Mouse (Mus musculus) heart, adult 2 months (tissue): ENCODE results near the gene Adh7. TPM values are rescaled to one million over a fixed set of nuclear protein-coding genes. Genes with fewer than 3 reads are reported as not detected.

ENCODE experiments used
- DNase-seq, 2 experiments: peaks; one replicate each; pipeline ENCODE4 v3.0.0; 2021
- H3K27ac ChIP-seq: fragments of 200-600 bp; 2 replicates; pipeline ENCODE4 v1.8.1; 2022
- H3K27me3 ChIP-seq: fragments of 200-500 bp; 2 replicates; pipeline ENCODE4 v1.6.1; 2012; ENCODE audit warnings: mild to moderate bottlenecking, low read length, inconsistent platforms, mixed read lengths; ENCODE audit not compliant: control insufficient read depth, insufficient read depth
- H3K36me3 ChIP-seq: fragments of 200-500 bp; 2 replicates; pipeline ENCODE4 v1.6.1; 2012; ENCODE audit warnings: low read length, inconsistent platforms; ENCODE audit not compliant: control insufficient read depth, insufficient read depth
- H3K4me1 ChIP-seq: fragments of 200-500 bp; 2 replicates; pipeline ENCODE4 v1.6.1; 2011; ENCODE audit warnings: low read length; ENCODE audit not compliant: control insufficient read depth, insufficient read depth
- H3K4me3 ChIP-seq: fragments of 200-600 bp; 2 replicates; pipeline ENCODE4 v1.8.1; 2022
- H3K79me2 ChIP-seq: fragments of 200-500 bp; replicated peaks from 2 replicates; pipeline ENCODE4 v1.6.1; 2012; ENCODE audit warnings: mild to moderate bottlenecking, inconsistent platforms, low read length, moderate library complexity, mixed read lengths; ENCODE audit not compliant: control insufficient read depth, insufficient read depth
- H3K9ac ChIP-seq: fragments of 200-500 bp; 2 replicates; pipeline ENCODE4 v1.6.1; 2012; ENCODE audit warnings: low read depth, mild to moderate bottlenecking, control low read depth, inconsistent platforms, low read length, mixed read lengths
- CTCF ChIP-seq: fragments of 200-600 bp; IDR thresholded peaks from 2 replicates; pipeline ENCODE4 v1.8.1; 2022; ENCODE audit warnings: antibody characterized with exemption, mild to moderate bottlenecking, moderate library complexity
- EP300 ChIP-seq: fragments of 200-500 bp; IDR thresholded peaks from 2 replicates; pipeline ENCODE4 v1.6.1; 2011; ENCODE audit warnings: low read depth, low read length, control low read depth; ENCODE audit not compliant: insufficient read depth
- POLR2A ChIP-seq: fragments of 200-500 bp; IDR thresholded peaks from 2 replicates; pipeline ENCODE4 v1.6.1; 2011; ENCODE audit warnings: mild to moderate bottlenecking, low read depth, low read length, control low read depth; ENCODE audit not compliant: insufficient read depth
- WGBS: fragments of 180-500 bp; shearing (Covaris S2); methylation state at CpG from one replicate; pipeline ENCODE4 v1.1.7; 2018; 5-methylcytosine and 5-hydroxymethylcytosine counted together
- intact Hi-C: fragments of 180-260 bp; cut with DNase I; formaldehyde crosslinking; loops from one replicate; pipeline ENCODE4 v1.15.1; 2025
- long read RNA-seq: library from polyadenylated mRNA; stranded (forward); transcript quantifications from one replicate; pipeline ENCODE4 v2.0.0, GENCODE M21; 2021
- polyA plus RNA-seq: library from polyadenylated mRNA; depleted of rRNA; stranded (reverse); fragments of >200 nt; gene quantifications from 2 replicates; pipeline ENCODE4 v1.2.3, GENCODE M21; 2012; rRNA removed
- total RNA-seq, 2 experiments: library from RNA; stranded (reverse); gene quantifications; 2 replicates each; pipeline ENCODE4 v1.2.3; 2021

The Adh7 gene
- total RNA-seq (under 1 TPM in 1 of 2 experiments, not detected in 1; 0.73 TPM), polyA plus RNA-seq (0.15 and 1.4 TPM in 2 replicates)
- long read RNA-seq, partial matches to known transcripts = 0 of 1 reads
- long read RNA-seq, other reads (novel, unspliced or antisense) = 0 of 1 reads

DNA sequence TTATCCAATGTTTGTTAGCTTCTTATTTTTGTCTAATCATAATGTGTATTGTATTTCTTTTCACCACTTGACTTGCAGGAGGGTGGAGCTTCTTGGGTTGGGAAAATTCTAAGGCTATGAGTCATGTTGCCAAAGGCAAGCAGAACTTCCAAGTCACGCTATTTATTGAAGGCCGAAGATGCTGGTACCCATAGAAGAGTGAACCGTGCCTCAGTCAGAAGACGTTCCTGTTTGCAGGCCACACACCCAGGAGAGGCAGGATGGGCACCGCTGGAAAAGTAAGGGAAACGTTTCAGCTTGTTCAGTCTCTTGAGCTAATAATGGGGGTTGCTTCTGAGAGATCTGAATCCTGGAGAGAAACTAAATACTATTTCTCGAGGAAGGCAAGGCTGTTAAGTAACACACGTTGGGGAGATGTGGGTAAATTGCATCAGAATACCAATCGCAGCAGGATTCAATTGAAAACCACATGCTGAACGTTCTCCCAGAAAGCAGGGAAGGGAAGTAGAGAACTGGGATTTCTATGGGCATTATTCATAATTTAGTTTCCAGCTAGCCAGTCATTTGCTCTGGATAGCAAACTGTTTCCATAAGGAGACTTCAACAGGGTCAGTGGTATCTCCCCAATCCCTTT, at the start of gene Adh7:
Gene Adh7 (plus strand): TSS at position 130 of the 634 bp plus-strand sequence.
- no peak within 1 kb of the TSS for H3K27ac ChIP-seq
- 67% methylated on average over 10 of the region's 10 CpGs for WGBS
- no peaks in the 10 kb centered on the region for H3K79me2 ChIP-seq
- no peaks in the 10 kb centered on the region for H3K27me3 ChIP-seq
- H3K4me1 ChIP-seq = no peaks in the 10 kb centered on the region
- no peak within 1 kb of the TSS for H3K9ac ChIP-seq
- no peaks in the 10 kb centered on the region for H3K36me3 ChIP-seq
- intact Hi-C loops = no loop called here
- TF ChIP-seq EP300 = no peak
- TF ChIP-seq POLR2A = no peak
- no peak for TF ChIP-seq CTCF
- DNase-seq = no peak
- H3K4me3 ChIP-seq = no peak within 1 kb of the TSS

DNA sequence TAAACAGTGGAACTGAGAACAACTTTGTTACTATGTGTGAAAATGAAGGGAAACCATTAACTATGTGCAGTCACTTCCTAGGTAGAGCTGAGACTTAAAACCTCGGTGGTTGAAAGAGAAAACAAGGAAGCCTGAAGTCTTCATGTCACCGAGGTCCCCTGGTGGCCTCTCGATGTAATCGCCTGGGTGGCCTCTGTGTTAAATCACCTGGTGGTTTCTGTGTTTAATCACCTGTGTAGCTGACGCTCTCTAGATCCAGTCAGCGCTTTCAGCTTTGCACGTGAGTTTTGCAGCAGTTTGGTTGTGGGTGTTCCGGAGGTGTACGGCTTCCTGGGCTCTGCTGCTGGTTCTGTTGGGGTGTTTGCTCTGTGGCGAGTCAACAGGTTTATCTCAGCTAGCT, 44.3 kb upstream of the Adh7 start:
- H3K9ac ChIP-seq = no peak overlapping the region
- intact Hi-C loops = no loop called here

DNA sequence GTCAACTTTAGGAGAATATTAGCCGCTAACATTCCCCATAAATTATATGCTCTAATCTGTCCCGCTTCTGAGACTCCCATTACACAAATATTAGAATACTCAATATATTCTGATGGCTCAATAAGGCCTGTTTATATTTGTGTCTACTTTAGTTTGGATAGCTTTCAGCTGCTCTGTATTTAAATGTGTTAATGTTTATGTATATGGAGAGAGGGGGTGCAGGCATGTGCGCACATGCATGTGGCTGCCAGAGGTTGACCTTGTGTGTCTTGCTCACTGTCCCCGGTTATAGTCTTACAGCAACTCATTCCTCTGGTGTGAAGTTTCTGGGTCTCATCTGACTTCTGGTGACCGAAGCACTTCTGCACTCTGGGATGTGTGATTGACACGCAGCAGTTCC, 42.0 kb upstream of the Adh7 start:
- H3K36me3 ChIP-seq = no peaks in the 10 kb centered on the region
- no peaks in the 10 kb centered on the region for H3K27me3 ChIP-seq
- DNase-seq = no peak
- no peaks in the 10 kb centered on the region for H3K4me1 ChIP-seq
- no peak overlapping the region for H3K27ac ChIP-seq
- H3K4me3 ChIP-seq = no peak overlapping the region
- intact Hi-C loops = no loop called here
- no peak overlapping the region for H3K9ac ChIP-seq
- no peaks in the 10 kb centered on the region for H3K79me2 ChIP-seq
- 85% methylated on average over 6 of the region's 6 CpGs for WGBS
- TF ChIP-seq POLR2A = no peak
- TF ChIP-seq CTCF = no peak
- no peak for TF ChIP-seq EP300

More for the DNA sequence above, 44.3 kb upstream of the Adh7 start:
- WGBS = 82% methylated on average over 10 of the region's 10 CpGs
- Histone ChIP-seq H3K79me2 (no peaks in the 10 kb centered on the region), H3K4me3 (no peak overlapping the region), H3K27ac (no peak overlapping the region), H3K36me3 (no peaks in the 10 kb centered on the region), H3K27me3 (no peaks in the 10 kb centered on the region), H3K4me1 (no peaks in the 10 kb centered on the region)
- DNase-seq = no peak
- no peak for TF ChIP-seq EP300
- peak; percentile 9; the same call in 1 of the 2 replicates for TF ChIP-seq CTCF

DNA sequence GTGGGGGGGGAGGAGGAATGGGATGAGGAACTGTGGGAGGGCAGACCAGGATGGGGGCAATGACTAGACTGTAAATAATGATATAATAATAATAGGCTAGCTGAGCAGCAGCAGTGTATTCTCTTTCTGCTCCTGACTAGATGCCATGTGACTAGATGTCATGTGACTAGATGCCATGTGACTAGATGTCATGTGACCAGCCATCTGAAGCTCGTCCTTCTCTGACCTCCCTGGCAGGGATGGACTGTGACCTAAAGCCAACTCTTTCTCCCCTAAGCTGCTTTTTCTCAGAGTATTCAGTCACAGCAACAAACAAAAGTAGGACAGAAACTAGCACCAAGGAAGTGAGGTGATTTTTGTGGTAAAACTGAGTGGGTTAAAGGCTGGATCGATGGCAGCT, 35.5 kb upstream of the Adh7 start:
- Histone ChIP-seq H3K27me3 (no peaks in the 10 kb centered on the region), H3K36me3 (no peaks in the 10 kb centered on the region), H3K4me1 (no peaks in the 10 kb centered on the region), H3K79me2 (no peaks in the 10 kb centered on the region), H3K9ac (no peak overlapping the region), H3K27ac (no peak overlapping the region), H3K4me3 (no peak overlapping the region)
- DNase-seq = no peak
- TF ChIP-seq CTCF (no peak), EP300 (no peak), POLR2A (no peak)
- intact Hi-C loops = no loop called here
- 65% methylated on average over 2 of the region's 2 CpGs for WGBS

DNA sequence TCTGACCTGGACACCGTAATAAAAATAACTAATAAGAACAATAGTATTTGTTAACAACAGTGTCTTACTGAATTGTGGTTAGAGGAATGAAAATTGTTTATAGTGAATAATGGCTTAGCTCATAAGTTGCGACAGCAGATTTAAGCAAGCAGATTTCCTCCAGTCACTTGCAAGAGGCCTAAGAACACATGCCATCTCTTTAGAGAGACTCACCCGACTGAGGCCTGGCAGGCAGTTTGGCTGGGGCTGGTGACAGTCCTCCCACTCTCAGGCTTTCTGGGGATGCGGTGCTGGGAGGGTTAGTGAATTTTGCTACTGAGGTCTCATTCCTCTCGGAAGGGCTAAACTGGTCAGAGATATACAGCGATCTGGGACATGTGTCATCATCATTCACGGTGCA, 34.2 kb upstream of the Adh7 start:
- no peaks in the 10 kb centered on the region for H3K79me2 ChIP-seq
- intact Hi-C loops = no loop called here
- TF ChIP-seq EP300 = no peak
- TF ChIP-seq POLR2A = no peak
- TF ChIP-seq CTCF = no peak
- no peak overlapping the region for H3K27ac ChIP-seq
- no peaks in the 10 kb centered on the region for H3K27me3 ChIP-seq
- H3K9ac ChIP-seq = no peak overlapping the region
- H3K36me3 ChIP-seq = no peaks in the 10 kb centered on the region
- no peaks in the 10 kb centered on the region for H3K4me1 ChIP-seq
- no peak for DNase-seq
- H3K4me3 ChIP-seq = no peak overlapping the region
- 87% methylated on average over 7 of the region's 7 CpGs for WGBS

DNA sequence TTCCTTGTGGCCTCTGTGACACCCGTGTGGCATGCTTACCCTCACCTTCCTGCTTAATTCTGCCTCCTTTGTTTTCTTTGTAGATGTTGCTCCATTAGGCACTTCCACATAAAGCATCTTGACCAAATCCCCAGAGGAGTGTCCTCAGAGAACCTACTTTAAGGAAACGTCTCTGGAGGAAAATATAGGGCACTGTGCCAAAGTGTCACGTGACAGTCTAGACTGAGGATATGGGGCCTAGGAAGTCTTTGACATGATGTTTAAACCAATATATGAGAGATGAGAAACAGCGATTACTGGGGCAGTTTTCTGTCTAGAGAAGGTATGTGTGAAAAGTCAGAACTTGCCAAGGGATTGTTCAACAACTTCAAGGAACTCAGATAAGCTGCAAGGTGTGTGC, 32.3 kb upstream of the Adh7 start:
- H3K79me2 ChIP-seq = no peaks in the 10 kb centered on the region
- intact Hi-C loops = no loop called here
- no peaks in the 10 kb centered on the region for H3K4me1 ChIP-seq
- 29% methylated on average over 4 of the region's 4 CpGs for WGBS
- no peak overlapping the region for H3K9ac ChIP-seq
- H3K27ac ChIP-seq = no peak overlapping the region
- H3K36me3 ChIP-seq = no peaks in the 10 kb centered on the region
- H3K4me3 ChIP-seq = no peak overlapping the region
- TF ChIP-seq POLR2A (no peak), CTCF (no peak), EP300 (no peak)
- H3K27me3 ChIP-seq = no peaks in the 10 kb centered on the region
- no peak for DNase-seq
